Mouse (Mus musculus) forebrain, embryonic 15.5 days (tissue): ENCODE measurements around the gene Zfp609. TPM values are rescaled to one million over a fixed set of nuclear protein-coding genes. Genes with fewer than 3 reads are reported as not detected.

Experiments
- polyA plus RNA-seq: library from polyadenylated mRNA; unstranded; fragments of >200 nt; fragmentation: Nextera tagmentation; extraction: Ambion mirVana; gene quantifications from 2 replicates; pipeline ENCODE4 v1.2.1, GENCODE M21; 2015

The Zfp609 gene
- polyA plus RNA-seq, 1 experiment from 2014 or later: 8.9 TPM

Other genes with a start within 250 kb of the Zfp609 start
- gene Plekho2, start 247.5 kb downstream of the Zfp609 start, polyA plus RNA-seq: 5.1 and 5.2 TPM in 2 replicates
- 11.8 and 12.4 TPM in 2 replicates for gene Pif1, start 240.4 kb downstream of the Zfp609 start, polyA plus RNA-seq
- 3.3 and 3.6 TPM in 2 replicates for gene Rbpms2, start 197.9 kb downstream of the Zfp609 start, polyA plus RNA-seq
- 328 and 347 TPM in 2 replicates for gene Oaz2, start 159.6 kb downstream of the Zfp609 start, polyA plus RNA-seq
- gene Pclaf, start 62.7 kb upstream of the Zfp609 start, polyA plus RNA-seq: 81.0 and 86.0 TPM in 2 replicates
- gene Trip4, start 81.2 kb upstream of the Zfp609 start, polyA plus RNA-seq: 26.6 and 27.4 TPM in 2 replicates
- gene Csnk1g1, start 81.4 kb upstream of the Zfp609 start, polyA plus RNA-seq: 22.8 and 23.4 TPM in 2 replicates
- gene Ppib, start 232.7 kb upstream of the Zfp609 start, polyA plus RNA-seq: 327 and 355 TPM in 2 replicates
- 5.2 and 6.2 TPM in 2 replicates for gene Snx22, start 242.2 kb upstream of the Zfp609 start, polyA plus RNA-seq